Mouse (Mus musculus) thymus, postnatal 25 days (tissue): ENCODE results near the gene Kmo.
A peak's percentile ranks its signal among the peaks of the same experiment; 100 is the strongest.

Source experiments
- DNase-seq: peaks from one replicate; pipeline ENCODE4 v3.0.0; 2022

Gene Kmo

GRCm38 (mm10) chr1:175637677-175638076 lies 17.5 kb downstream of the Kmo start:
- DNase-seq, result peak; percentile 13

- DNase-seq, result no peak
Measured at GRCm38 (mm10) chr1:175639072-175639471, 18.9 kb downstream of the Kmo start.

- DNase-seq, result peak; percentile 66
Measured at GRCm38 (mm10) chr1:175640435-175641150, 20.4 kb downstream of the Kmo start.

DNA sequence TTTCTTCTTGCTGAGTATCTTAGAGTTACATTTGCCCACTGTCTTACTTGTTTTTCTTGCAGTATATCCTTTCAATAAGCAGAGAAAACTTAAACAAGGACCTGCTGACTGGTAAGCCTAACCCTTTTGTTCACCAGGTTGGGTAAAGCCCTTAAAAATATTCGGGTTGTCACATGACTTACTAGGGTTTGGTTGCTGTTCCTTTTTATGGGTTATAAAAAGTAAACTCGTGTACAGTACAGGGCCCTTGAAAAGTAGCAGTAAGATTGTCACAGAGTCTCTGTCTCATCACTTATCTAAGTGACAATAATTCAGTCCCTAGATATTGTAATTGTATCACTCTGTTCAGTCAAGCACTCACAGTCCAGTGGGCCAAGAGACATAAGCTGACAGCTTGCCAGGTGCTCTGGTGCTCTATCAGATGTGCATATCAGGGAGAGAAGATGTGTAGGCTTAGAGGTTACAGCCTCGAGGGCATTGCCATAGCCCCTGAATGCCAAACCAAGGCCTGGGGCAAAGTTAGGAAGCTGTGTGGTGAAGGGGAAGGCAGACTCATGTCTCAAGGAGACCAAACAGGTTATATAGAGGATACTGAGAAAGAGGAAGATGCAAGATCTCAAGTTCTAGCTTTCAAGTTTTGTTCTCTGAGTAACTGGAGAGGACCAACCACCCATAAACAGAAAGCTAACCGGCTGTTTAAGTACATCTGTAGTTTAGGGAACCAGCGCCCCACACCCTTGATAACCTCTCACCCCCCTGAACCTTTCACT lies 23.5 kb downstream of the Kmo start:
- DNase-seq, result no peak

DNA sequence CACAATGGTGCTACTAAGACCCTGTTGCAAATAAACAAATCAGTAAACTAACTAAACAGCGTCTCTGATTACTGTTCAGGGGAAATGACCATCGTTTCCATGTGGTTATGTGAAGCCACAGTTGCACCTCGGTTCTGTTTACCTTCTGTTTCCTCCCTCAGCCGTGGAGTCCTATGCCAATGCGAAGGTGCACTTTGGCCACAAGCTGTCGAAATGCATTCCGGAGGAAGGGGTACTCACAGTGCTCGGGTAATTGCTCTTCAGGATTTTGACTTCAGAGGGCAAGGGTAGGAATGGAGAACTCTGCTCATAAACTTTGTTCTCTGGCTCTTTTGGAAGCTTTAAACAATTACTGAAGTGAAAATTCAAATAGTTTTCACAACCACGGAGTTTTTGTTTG lies 26.8 kb downstream of the Kmo start:
- no peak for DNase-seq

DNA sequence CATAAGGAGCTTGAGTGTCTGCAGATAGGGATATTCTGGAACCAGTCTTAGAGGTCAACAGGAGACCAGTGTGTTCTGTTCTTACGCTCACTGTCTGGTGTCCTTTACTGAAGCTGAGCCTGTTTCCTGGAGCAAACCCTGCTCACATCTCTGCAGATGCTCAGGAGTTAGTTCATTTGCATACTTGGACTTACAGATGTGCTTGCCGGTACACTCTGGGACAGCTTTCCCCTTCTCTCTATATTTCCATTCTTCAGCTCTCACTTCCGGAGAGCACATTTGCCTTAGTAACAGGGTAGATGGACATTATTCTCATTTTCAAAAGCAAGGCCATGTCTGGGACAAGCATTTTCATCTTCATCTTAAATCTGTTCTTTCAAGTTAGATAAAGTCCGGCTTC lies 28.4 kb downstream of the Kmo start:
- no peak for DNase-seq

DNA sequence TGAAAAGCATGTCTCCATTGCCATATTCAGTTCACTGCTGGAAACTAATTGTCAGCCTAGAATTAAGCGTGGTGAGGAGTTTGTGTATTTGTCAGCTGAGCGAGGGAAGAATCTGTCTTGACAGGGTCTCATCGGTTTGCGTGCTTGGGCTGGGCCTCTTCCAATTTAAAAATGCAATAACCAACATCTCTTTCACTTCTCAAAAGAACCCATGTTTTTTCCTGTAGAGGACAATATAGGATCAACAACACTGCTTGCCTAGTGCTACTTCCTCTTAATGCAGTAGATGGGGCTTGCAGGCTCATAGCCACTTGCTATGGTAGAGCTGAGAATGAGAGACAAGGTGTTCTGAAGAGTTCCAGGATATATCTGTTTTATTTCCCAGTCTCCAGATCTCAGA lies 39.7 kb downstream of the Kmo start:
- no peak for DNase-seq

GRCm38 (mm10) chr1:175668666-175669405 lies 48.7 kb downstream of the Kmo start:
- DNase-seq, result peak; percentile 47

DNA sequence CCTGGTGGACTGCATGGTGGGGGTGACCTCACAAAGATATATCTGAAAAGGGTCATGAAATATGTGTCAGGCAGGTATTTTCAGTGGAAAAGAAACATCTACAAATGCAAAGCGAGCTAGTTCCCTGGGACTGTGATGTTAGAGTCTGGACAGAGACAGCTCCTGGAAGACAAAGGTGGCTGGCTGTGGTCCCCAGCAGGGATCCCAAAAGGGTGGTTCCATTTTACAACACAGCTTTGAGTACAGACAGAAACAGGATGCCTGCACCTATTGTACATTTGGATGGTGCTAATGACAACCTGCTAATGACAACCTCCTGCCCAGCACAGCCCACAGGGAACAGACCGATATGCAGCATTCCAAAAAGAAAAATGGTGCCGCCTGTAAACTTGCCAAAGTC lies 49.3 kb downstream of the Kmo start:
- no peak for DNase-seq

- DNase-seq, result no peak
Measured at GRCm38 (mm10) chr1:175670042-175670441, 49.9 kb downstream of the Kmo start.

- no peak for DNase-seq
Measured at GRCm38 (mm10) chr1:175671626-175672025, 51.4 kb downstream of the Kmo start.

- no peak for DNase-seq
Measured at GRCm38 (mm10) chr1:175673563-175674325, 53.6 kb downstream of the Kmo start.

- no peak for DNase-seq
Measured at GRCm38 (mm10) chr1:175675116-175675515, 54.9 kb downstream of the Kmo start.

GRCm38 (mm10) chr1:175677459-175677858 lies 57.3 kb downstream of the Kmo start:
- DNase-seq, result no peak

- no peak for DNase-seq
Measured at GRCm38 (mm10) chr1:175680995-175681394, 60.8 kb downstream of the Kmo start.

GRCm38 (mm10) chr1:175691686-175692245 lies 71.6 kb downstream of the Kmo start:
- DNase-seq, result no peak

DNA sequence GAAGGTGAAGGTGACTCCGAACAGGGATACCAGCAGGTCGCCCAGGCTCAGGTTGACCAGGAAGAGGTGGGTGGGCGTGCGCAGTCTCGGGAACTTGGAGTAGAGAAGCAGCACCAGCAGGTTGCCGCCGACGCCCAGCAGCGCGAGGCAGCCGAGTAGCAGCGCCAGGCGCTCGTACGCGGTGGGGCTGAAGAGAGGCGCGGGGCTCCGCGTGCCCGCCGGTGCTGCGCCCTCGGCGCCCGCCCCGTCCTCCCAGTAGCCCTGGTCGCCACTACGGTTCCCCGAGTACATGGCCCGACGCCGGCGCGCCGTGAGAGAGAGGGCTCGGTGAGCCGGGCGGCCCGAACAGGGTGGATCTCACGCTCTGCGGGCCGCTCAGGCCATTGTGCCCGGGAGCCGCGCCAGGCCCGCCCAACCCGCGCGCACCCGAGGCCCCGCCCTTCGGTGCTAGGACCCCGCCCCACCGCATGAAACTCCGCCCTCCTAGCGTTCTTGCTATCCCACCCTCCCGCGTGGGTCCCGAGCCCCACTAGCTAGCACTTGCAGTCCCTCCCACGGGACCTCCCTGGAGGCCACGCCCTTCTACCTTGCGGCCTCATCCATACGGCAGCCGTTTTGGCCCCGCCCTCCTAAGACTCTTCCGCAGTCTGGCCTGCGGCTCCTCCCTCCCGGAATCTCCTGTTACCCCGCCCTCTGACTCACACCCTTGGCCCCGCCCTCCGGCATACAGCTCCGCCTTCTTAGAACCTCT lies 72.2 kb downstream of the Kmo start, which contains the start of the genes Opn3 and Chml:
Gene Opn3, minus strand, starts transcription at position 531 of the 751 bp plus-strand sequence.
Gene Chml, minus strand, starts transcription at position 656 of the 751 bp plus-strand sequence.
- DNase-seq, result peak; percentile 100

DNA sequence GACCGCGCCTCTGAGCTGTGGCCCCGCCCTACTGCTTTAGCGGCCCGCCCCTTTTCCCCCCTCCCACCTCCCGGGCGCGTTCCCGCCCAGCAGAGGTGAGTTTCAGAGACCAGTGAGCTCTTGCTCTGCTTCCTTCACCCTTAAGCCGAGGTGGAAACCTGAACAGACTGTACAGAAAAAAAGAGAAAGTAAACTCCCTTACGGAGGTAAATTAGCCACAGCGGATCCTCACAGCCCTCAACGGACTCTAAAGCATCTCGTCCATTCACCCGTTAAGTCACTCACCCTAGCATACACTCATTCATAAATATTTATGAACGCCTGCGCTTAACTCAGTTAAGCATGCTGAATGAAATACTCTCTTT lies 72.8 kb downstream of the Kmo start:
- DNase-seq, result no peak

- peak; percentile 11 for DNase-seq
Measured at GRCm38 (mm10) chr1:175693429-175693960, 73.3 kb downstream of the Kmo start.

DNA sequence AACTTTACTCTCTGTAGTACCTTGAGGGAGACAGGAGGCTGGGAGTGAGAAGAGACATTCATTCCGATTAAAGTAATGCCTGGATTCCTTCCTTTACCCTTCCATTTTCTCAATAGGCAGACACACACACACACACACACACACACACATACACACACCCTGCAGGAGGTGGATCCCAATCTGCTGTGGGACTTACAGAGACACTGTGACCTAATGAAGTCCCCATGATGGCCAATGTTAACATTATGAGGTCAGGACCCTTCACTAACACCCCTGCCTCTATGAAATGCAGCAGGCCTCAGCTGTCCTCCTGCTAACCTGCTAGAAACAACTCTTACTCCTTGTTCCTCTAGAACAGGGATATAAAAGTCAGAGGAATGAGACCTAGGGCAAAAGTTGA lies 78.1 kb downstream of the Kmo start, which contains the start of gene Wdr64:
Gene Wdr64, plus strand, starts transcription at position 301 of the 400 bp plus-strand sequence.
- no peak for DNase-seq

- DNase-seq, result no peak
Measured at GRCm38 (mm10) chr1:175699375-175699774, 79.2 kb downstream of the Kmo start.
